ENCODE assay signal across 9 mouse cellular contexts in genomic region chr5:34287001-34287837, GRCm38 (mm10). TPM values are rescaled to one million over a fixed set of nuclear protein-coding genes. Genes with fewer than 3 reads are reported as not detected.
DNase-seq lines count a peak whose midpoint lies in the region; ATAC-seq lines count a peak whose summit lies in the region.
"Had no signal": no experiment of that assay in that cellular context is flagged by ENCODE, and none has a peak within 500 bp of the region (broad histone marks: within the 10 kb centered on the region; RNA-seq: fewer than 3 reads in every experiment).

No protein-coding gene starts in this region.

- under 1% methylated on average over 54 of the region's 54 CpGs for WGBS in forebrain, embryonic 11.5 days
- under 1% methylated on average over 54 of the region's 54 CpGs for WGBS in limb, embryonic 13.5 days
- WGBS in neural tube, embryonic 15.5 days = under 1% methylated on average over 54 of the region's 54 CpGs

- no peak overlapping the region for H3K27ac ChIP-seq in forebrain, embryonic 11.5 days (ENCODE audit: low read depth, low read length)
- no peak overlapping the region for H3K27ac ChIP-seq in limb, embryonic 13.5 days
- peak overlapping the region; percentile 65 for H3K27ac ChIP-seq in neural tube, embryonic 15.5 days (replicated peaks)

- no peaks in the 10 kb centered on the region for H3K36me3 ChIP-seq in forebrain, embryonic 11.5 days (ENCODE audit: control insufficient read depth, insufficient read depth, low read length)
- no peaks in the 10 kb centered on the region for H3K36me3 ChIP-seq in limb, embryonic 13.5 days
- no peaks in the 10 kb centered on the region for H3K36me3 ChIP-seq in neural tube, embryonic 15.5 days

- no peaks in the 10 kb centered on the region for H3K9me3 ChIP-seq in forebrain, embryonic 11.5 days (ENCODE audit: control insufficient read depth, low read length)
- no peaks in the 10 kb centered on the region for H3K9me3 ChIP-seq in limb, embryonic 13.5 days
- no peaks in the 10 kb centered on the region for H3K9me3 ChIP-seq in neural tube, embryonic 15.5 days (replicated peaks)

- ATAC-seq in cerebellum, adult (ENCODE audit: insufficient number of reproducible peaks, low FRiP score, low TSS enrichment) = 0 out of 2 replicates have a peak, but pooled peaks have one; percentile 4
- ATAC-seq in forebrain, embryonic 11.5 days (replicated peaks; ENCODE audit: low FRiP score) = 0 out of 2 replicates have a peak, but pooled peaks have one; percentile 16
- ATAC-seq in limb, embryonic 13.5 days (ENCODE audit: low FRiP score, low read depth) = no peak
- peak; percentile 15; the same call in 1 of the 2 replicates for ATAC-seq in neural tube, embryonic 15.5 days (ENCODE audit: low FRiP score)
- ATAC-seq in megakaryocyte-erythroid progenitor cell, adult 5-6 weeks (replicated peaks; ENCODE audit: low FRiP score, low TSS enrichment, poor library complexity, severe bottlenecking) = no peak

- peaks cover 37% of the 10 kb centered on the region for H3K27me3 ChIP-seq in forebrain, embryonic 11.5 days (ENCODE audit: control insufficient read depth, insufficient read depth, low read length)
- peaks cover 88% of the 10 kb centered on the region for H3K27me3 ChIP-seq in limb, embryonic 13.5 days
- H3K27me3 ChIP-seq in neural tube, embryonic 15.5 days (replicated peaks) = peaks cover 26% of the 10 kb centered on the region

- peaks cover 6% of the 10 kb centered on the region for H3K4me1 ChIP-seq in forebrain, embryonic 11.5 days (replicated peaks; ENCODE audit: control insufficient read depth, insufficient read depth, low read length)
- H3K4me1 ChIP-seq in limb, embryonic 13.5 days = peaks cover 24% of the 10 kb centered on the region
- peaks cover 23% of the 10 kb centered on the region for H3K4me1 ChIP-seq in neural tube, embryonic 15.5 days

- peak overlapping the region; percentile 55 for H3K9ac ChIP-seq in forebrain, embryonic 11.5 days (ENCODE audit: low read length)
- H3K9ac ChIP-seq in limb, embryonic 13.5 days = 0 out of 2 replicates have a peak overlapping the region, but pooled peaks have one; percentile 43
- H3K9ac ChIP-seq in neural tube, embryonic 15.5 days (replicated peaks) = peak overlapping the region; percentile 80

- H3K4me2 ChIP-seq in forebrain, embryonic 11.5 days (ENCODE audit: low read depth, low read length, severe bottlenecking) = peak overlapping the region; percentile 97
- H3K4me2 ChIP-seq in limb, embryonic 13.5 days (replicated peaks) = peak overlapping the region; percentile 97
- H3K4me2 ChIP-seq in neural tube, embryonic 15.5 days = peak overlapping the region; percentile 76

- peak overlapping the region; percentile 63 for H3K4me3 ChIP-seq in forebrain, embryonic 11.5 days (ENCODE audit: low read depth, low read length)
- H3K4me3 ChIP-seq in limb, embryonic 13.5 days = peak overlapping the region; percentile 66
- H3K4me3 ChIP-seq in neural tube, embryonic 15.5 days (replicated peaks) = peak overlapping the region; percentile 79

- DNase-seq in cerebellum, adult 8-10 months = no peak
- DNase-seq in ovary, postnatal 36 days (ENCODE audit: low spot score) = peak; percentile 13
- no peak for DNase-seq in ovary, postnatal 10 days (ENCODE audit: low spot score)
- DNase-seq in forebrain, embryonic 11.5 days (ENCODE audit: low spot score) = peak; percentile 65

RNA-seq across cellular contexts. Expression of gene Zfyve28, which starts 1.0 kb away (rescaled TPM):
- 1.6 TPM in 2 replicates for polyA plus RNA-seq in forebrain, embryonic 11.5 days (2014; fragmentation: Nextera tagmentation; extraction: Ambion mirVana)
- polyA plus RNA-seq in limb, embryonic 13.5 days (2015; fragmentation: Nextera tagmentation; extraction: Ambion mirVana) = 0.93 and 1.3 TPM in 2 replicates
- 6.3 and 7.5 TPM in 2 replicates for polyA plus RNA-seq in neural tube, embryonic 15.5 days (2015; fragmentation: Nextera tagmentation; extraction: Ambion mirVana)
- total RNA-seq in megakaryocyte-erythroid progenitor cell, adult 5-6 weeks (2014; fragmentation: Nextera tagmentation) = not detected in 2 replicates
- not detected in 2 replicates for total RNA-seq in megakaryocyte-erythroid progenitor cell, adult 5-6 weeks (2017)
- polyA plus RNA-seq: erythroblast, embryonic 14.5 days had no signal

RNA-seq across cellular contexts. Expression of gene Cfap99, which starts 1.2 kb away (rescaled TPM):
- not detected in 2 replicates for polyA plus RNA-seq in forebrain, embryonic 11.5 days (2014; fragmentation: Nextera tagmentation; extraction: Ambion mirVana)
- not detected in 2 replicates for polyA plus RNA-seq in limb, embryonic 13.5 days (2015; fragmentation: Nextera tagmentation; extraction: Ambion mirVana)
- polyA plus RNA-seq in neural tube, embryonic 15.5 days (2015; fragmentation: Nextera tagmentation; extraction: Ambion mirVana) = 0.08 TPM in 1 of 2 replicates, not detected in the other
- not detected in 2 replicates for total RNA-seq in megakaryocyte-erythroid progenitor cell, adult 5-6 weeks (2014; fragmentation: Nextera tagmentation)
- total RNA-seq in megakaryocyte-erythroid progenitor cell, adult 5-6 weeks (2017) = not detected in 2 replicates
- polyA plus RNA-seq: erythroblast, embryonic 14.5 days had no signal

RNA-seq across cellular contexts. Expression of gene Rnf4, which starts 48.9 kb away (rescaled TPM):
- 199 and 201 TPM in 2 replicates for polyA plus RNA-seq in forebrain, embryonic 11.5 days (2014; fragmentation: Nextera tagmentation; extraction: Ambion mirVana)
- 172 and 174 TPM in 2 replicates for polyA plus RNA-seq in limb, embryonic 13.5 days (2015; fragmentation: Nextera tagmentation; extraction: Ambion mirVana)
- 122 and 135 TPM in 2 replicates for polyA plus RNA-seq in neural tube, embryonic 15.5 days (2015; fragmentation: Nextera tagmentation; extraction: Ambion mirVana)
- 116 and 123 TPM in 2 replicates for total RNA-seq in megakaryocyte-erythroid progenitor cell, adult 5-6 weeks (2014; fragmentation: Nextera tagmentation)
- total RNA-seq in megakaryocyte-erythroid progenitor cell, adult 5-6 weeks (2017) = 112 and 149 TPM in 2 replicates

Comparison
In these comparisons a context has a peak if more than half of its experiments do, and no peak if none do; other contexts are left out.
1. DNase-seq: peak in ovary, postnatal 36 days (single experiment) and forebrain, embryonic 11.5 days (single experiment); none in cerebellum, adult 8-10 months (single experiment) and ovary, postnatal 10 days (single experiment).
2. ATAC-seq: peak in cerebellum, adult (single experiment), forebrain, embryonic 11.5 days (single experiment) and neural tube, embryonic 15.5 days (single experiment); none in limb, embryonic 13.5 days (single experiment) and megakaryocyte-erythroid progenitor cell, adult 5-6 weeks (single experiment).
3. Peak in every context shown above with its lines, with median percentiles within 50 percentile points of each other: H3K4me2 ChIP-seq, H3K4me3 ChIP-seq and H3K9ac ChIP-seq.